ENCODE assay signal across 8 mouse cellular contexts in the genomic region with DNA sequence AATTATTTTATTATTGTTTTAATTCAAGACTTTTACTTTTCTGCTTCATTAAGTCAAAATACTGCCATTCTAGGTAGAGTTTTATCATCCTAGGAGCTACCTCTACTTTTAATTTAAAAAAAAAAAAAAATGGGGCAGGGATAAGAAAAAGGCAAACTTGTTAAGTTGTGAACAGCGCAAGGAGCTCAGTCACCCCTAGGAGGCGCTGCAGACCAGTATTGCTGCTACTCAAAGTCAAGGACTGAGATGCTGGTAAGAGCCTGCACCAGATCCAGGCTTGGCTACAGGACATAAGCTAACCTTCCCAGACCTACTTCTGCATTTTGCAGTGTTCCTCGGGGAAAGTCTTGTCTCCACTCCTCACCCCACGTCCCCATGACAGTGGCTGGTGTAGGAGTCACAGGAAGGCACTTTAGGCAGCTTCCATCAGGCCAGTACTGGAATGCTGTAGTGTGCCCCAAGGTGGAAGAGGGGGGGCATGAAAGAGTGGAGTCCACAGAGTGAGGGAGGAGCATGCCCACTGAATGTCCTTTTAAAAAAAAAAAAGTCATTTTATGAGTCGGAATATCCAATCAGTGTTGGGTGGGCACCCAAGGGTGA. TPM values are rescaled to one million over a fixed set of nuclear protein-coding genes. Genes with fewer than 3 reads are reported as not detected.
DNase-seq lines count a peak whose midpoint lies in the region; ATAC-seq and TF ChIP-seq lines count a peak whose summit lies in the region.

No protein-coding gene starts in this region.

- peaks cover 33% of the 10 kb centered on the region for H3K4me1 ChIP-seq in G1E (ENCODE audit: insufficient read depth, low read depth, low read length)
- no peaks in the 10 kb centered on the region for H3K4me1 ChIP-seq in forebrain, embryonic 13.5 days
- no peaks in the 10 kb centered on the region for H3K4me1 ChIP-seq in hindbrain, postnatal 0 days (ENCODE audit: insufficient read depth, low read length)

- WGBS in forebrain, embryonic 13.5 days = 73% methylated on average over 5 of the region's 5 CpGs
- WGBS in hindbrain, postnatal 0 days = 70% methylated on average over 5 of the region's 5 CpGs

- peaks cover 98% of the 10 kb centered on the region for H3K36me3 ChIP-seq in G1E (replicated peaks)
- peaks cover 85% of the 10 kb centered on the region for H3K36me3 ChIP-seq in forebrain, embryonic 13.5 days (ENCODE audit: poor library complexity, severe bottlenecking)
- H3K36me3 ChIP-seq in hindbrain, postnatal 0 days (ENCODE audit: insufficient read depth, low read length) = peaks cover 44% of the 10 kb centered on the region

- no peak overlapping the region for H3K9ac ChIP-seq in forebrain, embryonic 13.5 days
- H3K9ac ChIP-seq in hindbrain, postnatal 0 days (replicated peaks; ENCODE audit: low read length) = no peak overlapping the region

- H3K4me2 ChIP-seq in forebrain, embryonic 13.5 days = no peak overlapping the region
- no peak overlapping the region for H3K4me2 ChIP-seq in hindbrain, postnatal 0 days (ENCODE audit: low read depth, low read length)

- intact Hi-C loops in left cerebral cortex, postnatal 36 days (cut with DNase I) = no loop called here

- no peak overlapping the region for H3K4me3 ChIP-seq in G1E (ENCODE audit: low read depth, low read length)
- H3K4me3 ChIP-seq in forebrain, embryonic 13.5 days = no peak overlapping the region
- H3K4me3 ChIP-seq in hindbrain, postnatal 0 days (ENCODE audit: low read length) = no peak overlapping the region

- no peaks in the 10 kb centered on the region for H3K9me3 ChIP-seq in G1E (replicated peaks)
- no peaks in the 10 kb centered on the region for H3K9me3 ChIP-seq in forebrain, embryonic 13.5 days (replicated peaks)
- no peaks in the 10 kb centered on the region for H3K9me3 ChIP-seq in hindbrain, postnatal 0 days (ENCODE audit: low read length)

- ATAC-seq in G1E (ENCODE audit: extremely low read depth, insufficient number of reproducible peaks, low FRiP score, poor library complexity, severe bottlenecking) = no peak
- ATAC-seq in cerebellum, adult (ENCODE audit: insufficient number of reproducible peaks, low FRiP score, low TSS enrichment) = peak; percentile 49; the same call in 1 of the 2 replicates
- peak; percentile 36; the same call in 1 of the 2 replicates for ATAC-seq in forebrain, embryonic 13.5 days
- ATAC-seq in hindbrain, postnatal 0 days = peak; percentile 41

- peak; percentile 78 for TF ChIP-seq CTCF in G1E (IDR thresholded peaks at IDR 0.05; ENCODE audit: low read depth, low read length)
- TF ChIP-seq CTCF in hindbrain, postnatal 0 days (IDR thresholded peaks at IDR 0.05; ENCODE audit: low read depth) = peak; percentile 86

- DNase-seq in 3134 (ENCODE audit: extremely low read depth, insufficient read length, low spot score) (peak; percentile 33), G1E (ENCODE audit: low spot score) (peak; percentile 51)
- peak; percentile 91 for DNase-seq in hindbrain, postnatal 0 days (ENCODE audit: low spot score)
- peak; percentile 59 to 69 for DNase-seq in left cerebral cortex, postnatal 36 days (ENCODE audit: low spot score in 2 of 2)
- DNase-seq in naive thymus-derived CD4-positive, alpha-beta T cell, adult 2 months (ENCODE audit: low read depth) = peak; percentile 86
- peak; percentile 92 for DNase-seq in testis, postnatal 10 days (ENCODE audit: low spot score)

- no peaks in the 10 kb centered on the region for H3K27me3 ChIP-seq in G1E (ENCODE audit: insufficient read depth, low read length)
- no peaks in the 10 kb centered on the region for H3K27me3 ChIP-seq in forebrain, embryonic 13.5 days
- H3K27me3 ChIP-seq in hindbrain, postnatal 0 days (ENCODE audit: insufficient read depth, low read length) = no peaks in the 10 kb centered on the region

- H3K27ac ChIP-seq in forebrain, embryonic 13.5 days = no peak overlapping the region
- no peak overlapping the region for H3K27ac ChIP-seq in hindbrain, postnatal 0 days

RNA-seq across cellular contexts. Expression of a gene that starts 17.4 kb away (rescaled TPM):
- total RNA-seq in G1E (2014; fragmentation: Nextera tagmentation) (37.1 and 38.5 TPM in 2 replicates), G1E (2017) (44.0 and 46.4 TPM in 2 replicates)
- polyA plus RNA-seq in G1E (2012) = 102 and 128 TPM in 2 replicates
- 26.1 and 28.5 TPM in 2 replicates for polyA plus RNA-seq in forebrain, embryonic 13.5 days (2015; fragmentation: Nextera tagmentation; extraction: Ambion mirVana)
- 11.0 and 12.4 TPM in 2 replicates for total RNA-seq in hindbrain, postnatal 0 days (2014; rRNA removed)
- 8.1 and 10.4 TPM in 2 replicates for polyA plus RNA-seq in hindbrain, postnatal 0 days (2015; fragmentation: Nextera tagmentation; extraction: Ambion mirVana)
- total RNA-seq in left cerebral cortex, postnatal 36 days (2021) = 1 to 10 TPM; 4.6 to 5.0 TPM

RNA-seq across cellular contexts. Expression of a gene that starts 38.5 kb away (rescaled TPM):
- total RNA-seq in G1E (2014; fragmentation: Nextera tagmentation) (46.8 and 47.5 TPM in 2 replicates), G1E (2017) (27.2 and 28.3 TPM in 2 replicates)
- polyA plus RNA-seq in G1E (2012) = 64.3 and 69.3 TPM in 2 replicates
- polyA plus RNA-seq in forebrain, embryonic 13.5 days (2015; fragmentation: Nextera tagmentation; extraction: Ambion mirVana) = 81.7 and 90.6 TPM in 2 replicates
- total RNA-seq in hindbrain, postnatal 0 days (2014; rRNA removed) = 247 and 254 TPM in 2 replicates
- 196 and 207 TPM in 2 replicates for polyA plus RNA-seq in hindbrain, postnatal 0 days (2015; fragmentation: Nextera tagmentation; extraction: Ambion mirVana)
- 100 to 1,000 TPM; 353 to 398 TPM for total RNA-seq in left cerebral cortex, postnatal 36 days (2021)

RNA-seq across cellular contexts. Expression of a gene that starts 43.3 kb away (rescaled TPM):
- total RNA-seq in G1E (2014; fragmentation: Nextera tagmentation) (not detected in 2 replicates), G1E (2017) (not detected in 2 replicates)
- polyA plus RNA-seq in G1E (2012) = 0.12 TPM in 1 of 2 replicates, not detected in the other
- polyA plus RNA-seq in forebrain, embryonic 13.5 days (2015; fragmentation: Nextera tagmentation; extraction: Ambion mirVana) = 0.33 and 0.45 TPM in 2 replicates
- total RNA-seq in hindbrain, postnatal 0 days (2014; rRNA removed) = 0.21 TPM in 1 of 2 replicates, not detected in the other
- polyA plus RNA-seq in hindbrain, postnatal 0 days (2015; fragmentation: Nextera tagmentation; extraction: Ambion mirVana) = 0.91 and 1.3 TPM in 2 replicates
- total RNA-seq in left cerebral cortex, postnatal 36 days (2021) = not detected

Comparison
In these comparisons a context has a peak if more than half of its experiments do, and no peak if none do; other contexts are left out.
1. DNase-seq: peak in every context shown above with its lines; median percentile 92 in testis, postnatal 10 days; 91 in hindbrain, postnatal 0 days; 86 in naive thymus-derived CD4-positive, alpha-beta T cell, adult 2 months; 64 in left cerebral cortex, postnatal 36 days; 51 in G1E; 33 in 3134.